Mouse (Mus musculus): ENCODE results near the gene Arhgef2. TPM values are rescaled to one million over a fixed set of nuclear protein-coding genes. Genes with fewer than 3 reads are reported as not detected.
A peak's percentile ranks its signal among the peaks of the same experiment; 100 is the strongest.

Arhgef2 gene
- total RNA-seq, 2 experiments from 2014 or later: 250 to 281 TPM

- intact Hi-C loops (cut with DNase I): no loop called here
- no peak for DNase-seq (ENCODE audit: low spot score in 2 of 2)
Observed at GRCm38 (mm10) chr3:88618074-88618871, 12.5 kb downstream of the Arhgef2 start.

- intact Hi-C loops (cut with DNase I): no loop called here
- no peak for DNase-seq (ENCODE audit: low spot score in 2 of 2)
Observed at GRCm38 (mm10) chr3:88619113-88620097, 13.6 kb downstream of the Arhgef2 start.

GRCm38 (mm10) chr3:88620146-88620991, 14.6 kb downstream of the Arhgef2 start:
- DNase-seq (ENCODE audit: low spot score in 2 of 2): no peak
- intact Hi-C loops (cut with DNase I): no loop called here

GRCm38 (mm10) chr3:88620992-88621536, 15.3 kb downstream of the Arhgef2 start:
- DNase-seq (ENCODE audit: low spot score in 2 of 2): peak; percentile 47 to 55
- intact Hi-C loops (cut with DNase I): no loop called here

GRCm38 (mm10) chr3:88621537-88622112, 15.9 kb downstream of the Arhgef2 start:
- peak in 1 of 2 experiments; percentile 34 for DNase-seq (ENCODE audit: low spot score in 2 of 2)
- intact Hi-C loops (cut with DNase I): loop anchor here (1.0 kb wide), 1 partner anchor 10 kb away; no protein-coding TSS in a partner anchor

- peak in 1 of 2 experiments; percentile 44 for DNase-seq (ENCODE audit: low spot score in 2 of 2)
- intact Hi-C loops (cut with DNase I): loop anchor here (1.0 kb wide), 1 partner anchor 9 kb away; no protein-coding TSS in a partner anchor
Observed at GRCm38 (mm10) chr3:88622113-88622940, 16.6 kb downstream of the Arhgef2 start.

GRCm38 (mm10) chr3:88622941-88623345, 17.2 kb downstream of the Arhgef2 start:
- DNase-seq (ENCODE audit: low spot score in 2 of 2): no peak
- intact Hi-C loops (cut with DNase I): loop anchor here (1.0 kb wide), 1 partner anchor 8 kb away; no protein-coding TSS in a partner anchor

- peak in 1 of 2 experiments; percentile 65 for DNase-seq (ENCODE audit: low spot score in 2 of 2)
Observed at GRCm38 (mm10) chr3:88623346-88624135, 17.8 kb downstream of the Arhgef2 start.

GRCm38 (mm10) chr3:88624324-88624723, 18.6 kb downstream of the Arhgef2 start:
- no peak for DNase-seq (ENCODE audit: low spot score in 2 of 2)
- intact Hi-C loops (cut with DNase I): loop anchor here (2.0 kb wide), 1 partner anchor 48 kb away; no protein-coding TSS in a partner anchor

More at GRCm38 (mm10) chr3:88623346-88624135, 17.8 kb downstream of the Arhgef2 start:
- intact Hi-C loops (cut with DNase I): loop anchor here (2.0 kb wide), 1 partner anchor 47 kb away; no protein-coding TSS in a partner anchor

- intact Hi-C loops (cut with DNase I): loop anchor here (2.0 kb wide), 1 partner anchor 48 kb away; no protein-coding TSS in a partner anchor
- no peak for DNase-seq (ENCODE audit: low spot score in 2 of 2)
Observed at GRCm38 (mm10) chr3:88624951-88625350, 19.2 kb downstream of the Arhgef2 start.

- intact Hi-C loops (cut with DNase I): loop anchor here (2.0 kb wide), 1 partner anchor 49 kb away; no protein-coding TSS in a partner anchor
- no peak for DNase-seq (ENCODE audit: low spot score in 2 of 2)
Observed at GRCm38 (mm10) chr3:88625531-88625930, 19.8 kb downstream of the Arhgef2 start.

- intact Hi-C loops (cut with DNase I): no loop called here
- DNase-seq (ENCODE audit: low spot score in 2 of 2): no peak
Observed at GRCm38 (mm10) chr3:88626316-88626715, 20.6 kb downstream of the Arhgef2 start.

GRCm38 (mm10) chr3:88627114-88627513, 21.3 kb downstream of the Arhgef2 start:
- DNase-seq (ENCODE audit: low spot score in 2 of 2): no peak
- intact Hi-C loops (cut with DNase I): no loop called here

- intact Hi-C loops (cut with DNase I): no loop called here
- no peak for DNase-seq (ENCODE audit: low spot score in 2 of 2)
Observed at GRCm38 (mm10) chr3:88627535-88627934, 21.8 kb downstream of the Arhgef2 start.

GRCm38 (mm10) chr3:88628766-88629165, 23.0 kb downstream of the Arhgef2 start:
- intact Hi-C loops (cut with DNase I): no loop called here

GRCm38 (mm10) chr3:88629244-88629643, 23.5 kb downstream of the Arhgef2 start:
- intact Hi-C loops (cut with DNase I): no loop called here
- DNase-seq (ENCODE audit: low spot score in 2 of 2): peak; percentile 85 to 86

More at GRCm38 (mm10) chr3:88628766-88629165, 23.0 kb downstream of the Arhgef2 start:
- no peak for DNase-seq (ENCODE audit: low spot score in 2 of 2)
